Comparison of ENCODE assay signal across 8 mouse cellular contexts in genomic region chr4:43442044-43442443, GRCm38 (mm10). TPM values are rescaled to one million over a fixed set of nuclear protein-coding genes. Genes with fewer than 3 reads are reported as not detected.
DNase-seq lines count a peak whose midpoint lies in the region; ATAC-seq and TF ChIP-seq lines count a peak whose summit lies in the region.

No protein-coding gene starts in this region.

- TF ChIP-seq POLR2A in testis, adult 2 months (IDR thresholded peaks at IDR 0.05; ENCODE audit: control insufficient read depth, low read depth, low read length): peak; percentile 98

- peaks cover 20% of the 10 kb centered on the region for H3K36me3 ChIP-seq in E14TG2a.4 (ENCODE audit: insufficient read depth, low read length)
- peaks cover 26% of the 10 kb centered on the region for H3K36me3 ChIP-seq in forebrain, embryonic 12.5 days (replicated peaks)
- peaks cover 22% of the 10 kb centered on the region for H3K36me3 ChIP-seq in heart, postnatal 0 days (replicated peaks; ENCODE audit: control insufficient read depth, insufficient read depth, low read length)
- H3K36me3 ChIP-seq in liver, embryonic 16.5 days (ENCODE audit: control insufficient read depth, insufficient read depth): no peaks in the 10 kb centered on the region; the same call in 1 of the 2 replicates
- peaks cover 26% of the 10 kb centered on the region for H3K36me3 ChIP-seq in neural tube, embryonic 13.5 days
- H3K36me3 ChIP-seq in testis, adult 2 months (ENCODE audit: control insufficient read depth, insufficient read depth, low read length): no peaks in the 10 kb centered on the region; the same call in 1 of the 2 replicates

- TF ChIP-seq CTCF in E14TG2a.4 (conservative IDR thresholded peaks at IDR 0.05; ENCODE audit: low read length): peak; percentile 62
- TF ChIP-seq CTCF in heart, postnatal 0 days (IDR thresholded peaks at IDR 0.05; ENCODE audit: low read depth): peak; percentile 99
- peak; percentile 94 for TF ChIP-seq CTCF in testis, adult 2 months (IDR thresholded peaks at IDR 0.05; ENCODE audit: control insufficient read depth, insufficient read depth, insufficient replicate concordance, low read depth, low read length)

- peak overlapping the region; percentile 100 for H3K9ac ChIP-seq in forebrain, embryonic 12.5 days
- peak overlapping the region; percentile 98 for H3K9ac ChIP-seq in heart, postnatal 0 days (replicated peaks; ENCODE audit: low read depth, low read length)
- peak overlapping the region; percentile 76 for H3K9ac ChIP-seq in liver, embryonic 16.5 days (ENCODE audit: low read depth, low read length)
- H3K9ac ChIP-seq in neural tube, embryonic 13.5 days: peak overlapping the region; percentile 98

- H3K27me3 ChIP-seq in E14TG2a.4 (ENCODE audit: insufficient read depth, low read length): peaks cover 23% of the 10 kb centered on the region
- peaks cover under 1% of the 10 kb centered on the region; the same call in 1 of the 2 replicates for H3K27me3 ChIP-seq in forebrain, embryonic 12.5 days
- H3K27me3 ChIP-seq in heart, postnatal 0 days (ENCODE audit: control insufficient read depth, insufficient read depth, low read length): no peaks in the 10 kb centered on the region
- peaks cover 15% of the 10 kb centered on the region for H3K27me3 ChIP-seq in liver, embryonic 16.5 days (ENCODE audit: control insufficient read depth, insufficient read depth, low read depth, low read length)
- no peaks in the 10 kb centered on the region for H3K27me3 ChIP-seq in neural tube, embryonic 13.5 days
- H3K27me3 ChIP-seq in testis, adult 2 months (ENCODE audit: control insufficient read depth, insufficient read depth, low read length): no peaks in the 10 kb centered on the region

- no peak for TF ChIP-seq EP300 in heart, postnatal 0 days (IDR thresholded peaks at IDR 0.05; ENCODE audit: low read depth)

- peak overlapping the region; percentile 93 for H3K4me2 ChIP-seq in forebrain, embryonic 12.5 days
- peak overlapping the region; percentile 99 for H3K4me2 ChIP-seq in heart, postnatal 0 days (ENCODE audit: low read depth, low read length)
- H3K4me2 ChIP-seq in liver, embryonic 16.5 days (ENCODE audit: low read depth, low read length): peak overlapping the region; percentile 97
- H3K4me2 ChIP-seq in neural tube, embryonic 13.5 days: peak overlapping the region; percentile 96

- H3K9me3 ChIP-seq in E14TG2a.4 (ENCODE audit: low read length): no peaks in the 10 kb centered on the region
- no peaks in the 10 kb centered on the region for H3K9me3 ChIP-seq in forebrain, embryonic 12.5 days
- no peaks in the 10 kb centered on the region for H3K9me3 ChIP-seq in heart, postnatal 0 days (replicated peaks; ENCODE audit: control insufficient read depth, low read length)
- no peaks in the 10 kb centered on the region for H3K9me3 ChIP-seq in liver, embryonic 16.5 days (replicated peaks; ENCODE audit: control insufficient read depth, low read length)
- no peaks in the 10 kb centered on the region for H3K9me3 ChIP-seq in neural tube, embryonic 13.5 days

- H3K27ac ChIP-seq in forebrain, embryonic 12.5 days: peak overlapping the region; percentile 90
- peak overlapping the region; percentile 97 for H3K27ac ChIP-seq in heart, postnatal 0 days (ENCODE audit: low read depth)
- H3K27ac ChIP-seq in liver, embryonic 16.5 days (ENCODE audit: low read length): peak overlapping the region; percentile 83
- peak overlapping the region; percentile 97 for H3K27ac ChIP-seq in neural tube, embryonic 13.5 days (replicated peaks)
- H3K27ac ChIP-seq in testis, adult 2 months (ENCODE audit: control insufficient read depth, insufficient read depth, low read depth, low read length): peak overlapping the region; percentile 96

- ATAC-seq in forebrain, embryonic 12.5 days (ENCODE audit: low FRiP score): peak; percentile 93
- ATAC-seq in heart, postnatal 0 days (ENCODE audit: insufficient read depth, low read depth): peak; percentile 96
- peak; percentile 87 for ATAC-seq in liver, embryonic 16.5 days (ENCODE audit: low read depth)
- peak; percentile 95 for ATAC-seq in neural tube, embryonic 13.5 days (ENCODE audit: low read depth)

- DNase-seq in c-Kit-positive CD71-positive TER-119-positive erythroid progenitor cells, embryonic 14.5 days (ENCODE audit: low spot score): peak; percentile 99
- DNase-seq in heart, postnatal 0 days (ENCODE audit: low spot score): peak; percentile 99
- peak; percentile 99 for DNase-seq in kidney, postnatal 4 days

- H3K4me1 ChIP-seq in E14TG2a.4 (replicated peaks; ENCODE audit: low read depth, low read length): peaks cover 38% of the 10 kb centered on the region
- H3K4me1 ChIP-seq in forebrain, embryonic 12.5 days: peaks cover 15% of the 10 kb centered on the region
- H3K4me1 ChIP-seq in heart, postnatal 0 days (ENCODE audit: control insufficient read depth, insufficient read depth): 0 out of 2 replicates have a peak, but pooled peaks cover 8% of the 10 kb centered on the region
- H3K4me1 ChIP-seq in liver, embryonic 16.5 days (ENCODE audit: control insufficient read depth, low read depth, low read length): peaks cover 12% of the 10 kb centered on the region
- H3K4me1 ChIP-seq in neural tube, embryonic 13.5 days (replicated peaks): peaks cover 13% of the 10 kb centered on the region
- H3K4me1 ChIP-seq in testis, adult 2 months (ENCODE audit: control insufficient read depth, insufficient read depth, low read length): peaks cover 10% of the 10 kb centered on the region

- peak overlapping the region; percentile 92 for H3K4me3 ChIP-seq in E14TG2a.4 (replicated peaks; ENCODE audit: low read length)
- H3K4me3 ChIP-seq in forebrain, embryonic 12.5 days (replicated peaks): peak overlapping the region; percentile 99
- H3K4me3 ChIP-seq in heart, postnatal 0 days (ENCODE audit: low read depth, low read length): peak overlapping the region; percentile 92
- peak overlapping the region; percentile 72 for H3K4me3 ChIP-seq in liver, embryonic 16.5 days (ENCODE audit: low read depth, low read length)
- peak overlapping the region; percentile 96 for H3K4me3 ChIP-seq in neural tube, embryonic 13.5 days
- peak overlapping the region; percentile 92 for H3K4me3 ChIP-seq in testis, adult 2 months (ENCODE audit: control insufficient read depth, low read depth, low read length)

- WGBS in forebrain, embryonic 12.5 days: 0% methylated on average over 33 of the region's 33 CpGs
- under 1% methylated on average over 33 of the region's 33 CpGs for WGBS in heart, postnatal 0 days
- under 1% methylated on average over 33 of the region's 33 CpGs for WGBS in liver, embryonic 16.5 days (ENCODE audit: insufficient replicate concordance)
- under 1% methylated on average over 32 of the region's 33 CpGs for WGBS in neural tube, embryonic 13.5 days

RNA-seq across cellular contexts. Expression of gene Tesk1, which starts 0.3 kb away (rescaled TPM):
- 10.5 and 12.6 TPM in 2 replicates for polyA plus RNA-seq in forebrain, embryonic 12.5 days (2016; fragmentation: Nextera tagmentation; extraction: Ambion mirVana)
- 51.3 and 55.5 TPM in 2 replicates for total RNA-seq in heart, postnatal 0 days (2014; rRNA removed; ENCODE audit: low replicate concordance)
- polyA plus RNA-seq in heart, postnatal 0 days (2015; fragmentation: Nextera tagmentation; extraction: Ambion mirVana): 3.9 and 5.1 TPM in 2 replicates
- polyA plus RNA-seq in liver, embryonic 16.5 days (2015; fragmentation: Nextera tagmentation; extraction: Ambion mirVana): 0.15 TPM in 2 replicates
- 10.8 and 14.4 TPM in 2 replicates for polyA plus RNA-seq in neural tube, embryonic 13.5 days (2015; fragmentation: Nextera tagmentation; extraction: Ambion mirVana)
- 935 and 983 TPM in 2 replicates for polyA plus RNA-seq in testis, adult 2 months (2012; rRNA removed)

RNA-seq across cellular contexts. Expression of gene Cd72, which starts 12.4 kb away (rescaled TPM):
- polyA plus RNA-seq in forebrain, embryonic 12.5 days (2016; fragmentation: Nextera tagmentation; extraction: Ambion mirVana): 2.9 and 3.8 TPM in 2 replicates
- 0.08 and 0.81 TPM in 2 replicates for total RNA-seq in heart, postnatal 0 days (2014; rRNA removed; ENCODE audit: low replicate concordance)
- polyA plus RNA-seq in heart, postnatal 0 days (2015; fragmentation: Nextera tagmentation; extraction: Ambion mirVana): 3.4 TPM in 2 replicates
- 1.6 and 1.7 TPM in 2 replicates for polyA plus RNA-seq in liver, embryonic 16.5 days (2015; fragmentation: Nextera tagmentation; extraction: Ambion mirVana)
- polyA plus RNA-seq in neural tube, embryonic 13.5 days (2015; fragmentation: Nextera tagmentation; extraction: Ambion mirVana): 2.8 and 3.7 TPM in 2 replicates
- 0.34 and 0.63 TPM in 2 replicates for polyA plus RNA-seq in testis, adult 2 months (2012; rRNA removed)

RNA-seq across cellular contexts. Expression of gene Fam166b, which starts 13.1 kb away (rescaled TPM):
- 0.23 TPM in 1 of 2 replicates, not detected in the other for polyA plus RNA-seq in forebrain, embryonic 12.5 days (2016; fragmentation: Nextera tagmentation; extraction: Ambion mirVana)
- not detected in 2 replicates for total RNA-seq in heart, postnatal 0 days (2014; rRNA removed; ENCODE audit: low replicate concordance)
- polyA plus RNA-seq in heart, postnatal 0 days (2015; fragmentation: Nextera tagmentation; extraction: Ambion mirVana): 0.14 and 0.25 TPM in 2 replicates
- not detected in 2 replicates for polyA plus RNA-seq in liver, embryonic 16.5 days (2015; fragmentation: Nextera tagmentation; extraction: Ambion mirVana)
- 0.32 and 0.59 TPM in 2 replicates for polyA plus RNA-seq in neural tube, embryonic 13.5 days (2015; fragmentation: Nextera tagmentation; extraction: Ambion mirVana)
- polyA plus RNA-seq in testis, adult 2 months (2012; rRNA removed): 1.6 and 2.2 TPM in 2 replicates

RNA-seq across cellular contexts. Expression of gene Sit1, which starts 41.5 kb away (rescaled TPM):
- not detected in 2 replicates for polyA plus RNA-seq in forebrain, embryonic 12.5 days (2016; fragmentation: Nextera tagmentation; extraction: Ambion mirVana)
- 2.8 TPM in 1 of 2 replicates, not detected in the other for total RNA-seq in heart, postnatal 0 days (2014; rRNA removed; ENCODE audit: low replicate concordance)
- polyA plus RNA-seq in heart, postnatal 0 days (2015; fragmentation: Nextera tagmentation; extraction: Ambion mirVana): not detected in 2 replicates
- 0.21 and 0.27 TPM in 2 replicates for polyA plus RNA-seq in liver, embryonic 16.5 days (2015; fragmentation: Nextera tagmentation; extraction: Ambion mirVana)
- polyA plus RNA-seq in neural tube, embryonic 13.5 days (2015; fragmentation: Nextera tagmentation; extraction: Ambion mirVana): not detected in 2 replicates
- not detected in 2 replicates for polyA plus RNA-seq in testis, adult 2 months (2012; rRNA removed)

RNA-seq across cellular contexts. Expression of gene Ccdc107, which starts 50.7 kb away (rescaled TPM):
- polyA plus RNA-seq in forebrain, embryonic 12.5 days (2016; fragmentation: Nextera tagmentation; extraction: Ambion mirVana): 44.7 and 45.8 TPM in 2 replicates
- total RNA-seq in heart, postnatal 0 days (2014; rRNA removed; ENCODE audit: low replicate concordance): 26.6 and 44.0 TPM in 2 replicates
- 81.7 and 82.4 TPM in 2 replicates for polyA plus RNA-seq in heart, postnatal 0 days (2015; fragmentation: Nextera tagmentation; extraction: Ambion mirVana)
- 35.2 and 37.0 TPM in 2 replicates for polyA plus RNA-seq in liver, embryonic 16.5 days (2015; fragmentation: Nextera tagmentation; extraction: Ambion mirVana)
- polyA plus RNA-seq in neural tube, embryonic 13.5 days (2015; fragmentation: Nextera tagmentation; extraction: Ambion mirVana): 65.5 and 73.1 TPM in 2 replicates
- 33.5 and 46.6 TPM in 2 replicates for polyA plus RNA-seq in testis, adult 2 months (2012; rRNA removed)

Comparison
In these comparisons a context has a peak if more than half of its experiments do, and no peak if none do; other contexts are left out.
1. Peak in every context shown above with its lines: DNase-seq, ATAC-seq, H3K4me3 ChIP-seq and H3K27ac ChIP-seq.
2. RNA of gene Tesk1, which starts 0.3 kb away (polyA plus RNA-seq): 935 to 983 TPM in testis, adult 2 months; 10.8 to 14.4 TPM in neural tube, embryonic 13.5 days, 10.5 to 12.6 TPM in forebrain, embryonic 12.5 days, 3.9 to 5.1 TPM in heart, postnatal 0 days and 0.15 TPM in liver, embryonic 16.5 days; every median in the first group is over 10 times any median in the second.